Mouse (Mus musculus) embryo, embryonic 9.5 days (tissue): ENCODE data around the gene Slc38a9.

Experiments used
- DNase-seq: peaks from one replicate; pipeline ENCODE4 v3.0.0-alpha.2; 2017; ENCODE audit errors: extremely low spot score

Gene Slc38a9

DNA sequence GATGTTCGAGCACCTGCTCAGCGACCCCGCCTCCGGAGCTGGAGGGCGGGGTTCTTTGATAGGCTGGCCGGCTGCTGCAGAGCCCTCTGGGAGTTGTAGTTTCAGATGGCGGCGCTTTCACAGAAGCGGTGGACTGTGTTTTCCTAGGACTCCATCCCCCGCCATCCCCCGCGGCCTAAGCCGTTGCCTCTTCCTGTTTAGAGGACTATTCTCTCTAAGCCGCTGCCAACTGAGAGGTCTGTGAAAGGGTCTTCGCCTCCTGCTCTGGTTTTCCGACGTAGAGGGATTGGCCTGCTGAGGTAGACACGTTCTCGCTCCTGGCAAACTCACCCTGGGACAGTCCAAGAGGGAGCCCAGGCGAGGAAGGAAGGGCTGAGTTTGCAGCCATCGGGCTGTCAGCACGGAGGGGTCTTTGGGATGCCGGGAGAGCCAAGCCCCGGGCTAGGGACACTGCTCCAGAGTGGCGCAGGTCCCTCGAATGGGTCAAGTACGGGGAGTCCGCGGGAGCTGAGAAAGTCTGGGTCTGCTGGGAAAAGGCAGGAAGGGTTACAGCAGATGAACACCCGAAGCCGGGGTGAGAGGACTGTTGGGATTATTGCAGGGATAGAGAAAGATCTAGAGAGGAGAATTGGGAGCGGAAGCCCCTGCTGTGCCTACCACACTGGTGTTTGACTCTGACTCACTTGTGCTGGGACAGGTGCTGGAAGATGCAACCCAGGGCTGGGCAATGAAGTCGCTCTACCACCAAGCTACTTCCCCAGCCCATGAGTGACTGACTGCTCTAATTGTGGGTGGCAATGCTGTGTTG lies at the start of gene Slc38a9:
Gene Slc38a9 (plus strand): TSS at position 178 of the 808 bp plus-strand sequence.
- peak; percentile 90 for DNase-seq

DNA sequence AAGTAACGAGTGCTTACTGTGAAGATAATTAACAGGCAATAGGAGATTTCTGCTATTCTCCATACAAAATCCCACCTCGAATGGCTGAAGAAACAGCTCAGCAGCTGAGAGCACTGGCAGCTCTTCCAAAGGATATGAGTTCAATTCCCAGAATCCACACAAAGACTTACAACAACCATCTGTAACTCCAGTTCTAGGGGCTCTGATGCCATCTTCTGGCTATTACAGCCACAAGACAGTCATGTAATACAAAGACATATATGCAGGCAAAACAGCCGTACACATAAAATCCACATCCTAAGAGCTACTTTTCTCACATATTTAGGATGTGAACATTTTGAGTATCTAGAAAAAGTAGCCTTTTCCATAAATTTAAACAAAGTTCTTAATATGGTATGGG lies 39.0 kb upstream of the Slc38a9 start:
- no peak for DNase-seq

DNA sequence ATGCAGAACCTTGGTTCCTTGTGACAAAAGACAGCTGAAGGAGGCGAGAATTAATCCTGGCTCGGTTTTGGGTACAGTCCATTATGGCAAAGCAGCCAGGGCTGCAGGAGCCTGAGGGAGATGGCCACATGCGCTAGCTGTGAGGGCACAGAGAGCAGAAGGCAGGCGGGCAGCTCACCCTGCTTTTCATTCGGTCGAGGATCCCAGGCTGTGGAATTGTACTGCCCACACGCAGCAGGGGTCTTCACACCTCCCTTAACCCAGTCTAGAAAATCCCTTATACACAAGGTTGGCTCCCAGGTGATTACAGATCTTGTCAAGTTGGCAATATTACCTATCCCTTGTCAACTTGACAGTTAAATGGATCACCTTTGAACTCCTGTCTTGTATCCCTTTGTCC lies 36.9 kb upstream of the Slc38a9 start:
- no peak for DNase-seq

DNA sequence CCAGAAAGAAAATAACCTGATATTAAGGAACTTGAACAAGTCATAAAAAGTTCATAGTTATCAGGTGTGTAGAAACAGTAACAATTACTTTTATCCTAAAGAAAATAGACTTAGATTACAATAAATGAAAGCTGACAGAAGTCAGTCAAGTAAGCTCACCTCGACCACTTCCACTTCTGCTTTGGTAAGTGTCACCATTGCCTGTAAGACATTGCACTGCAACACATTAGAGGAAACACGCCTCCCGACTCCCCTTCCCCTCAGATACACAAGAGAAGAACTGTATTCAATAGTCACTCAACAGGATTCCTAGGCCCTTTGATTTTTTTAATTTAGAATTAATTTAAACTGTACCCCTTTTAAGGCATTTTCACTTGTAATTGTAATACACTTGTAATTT lies 35.9 kb upstream of the Slc38a9 start:
- no peak for DNase-seq

DNA sequence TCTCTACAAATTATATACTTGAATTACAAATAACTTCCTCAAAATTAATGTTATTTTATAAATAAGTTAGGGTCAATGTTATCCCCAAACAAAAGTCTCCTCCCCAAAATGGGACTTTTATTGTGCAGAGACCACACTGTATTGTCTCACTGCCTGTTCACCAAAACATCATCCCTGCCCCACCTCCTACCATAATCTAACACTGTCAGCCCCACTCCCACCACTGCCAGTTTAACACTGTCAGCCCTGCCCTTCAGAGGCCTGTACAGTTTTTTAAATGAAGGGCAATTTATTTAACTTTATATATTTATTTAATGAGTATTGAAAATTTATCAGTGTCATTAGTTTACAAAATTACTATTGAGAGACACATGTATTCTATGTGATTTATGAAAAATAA lies 35.0 kb upstream of the Slc38a9 start:
- DNase-seq: no peak

DNA sequence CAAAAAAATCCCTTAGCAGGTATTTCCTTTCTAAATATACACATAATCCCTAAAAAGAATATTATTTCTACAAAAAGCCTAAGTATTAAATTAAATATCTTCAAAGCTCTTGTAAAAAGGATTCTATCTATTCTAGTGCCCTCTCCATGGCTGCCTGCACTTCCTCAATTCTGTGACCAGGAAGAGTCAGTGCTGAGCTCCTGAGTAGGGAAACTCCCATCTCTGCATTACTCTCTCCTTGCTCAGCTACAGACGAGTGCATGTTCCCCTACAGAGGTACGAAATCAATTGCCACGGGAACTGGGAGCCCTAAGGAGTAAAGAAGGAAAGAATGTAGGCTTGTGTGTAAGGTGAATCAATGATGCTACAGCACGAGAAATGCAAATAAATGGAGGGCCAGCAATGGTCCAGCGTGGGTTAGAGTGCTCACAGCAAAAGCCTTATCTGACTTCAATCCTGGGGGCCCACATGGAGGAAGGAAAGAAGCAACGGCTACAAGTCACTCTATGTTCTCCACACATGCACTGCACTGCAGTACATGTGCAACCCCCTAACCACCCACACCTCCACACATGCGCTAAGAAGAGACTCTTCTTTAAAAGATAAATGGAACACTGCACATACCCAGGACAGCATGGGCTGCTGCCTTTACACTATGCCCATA lies 25.2 kb upstream of the Slc38a9 start:
- no peak for DNase-seq

DNA sequence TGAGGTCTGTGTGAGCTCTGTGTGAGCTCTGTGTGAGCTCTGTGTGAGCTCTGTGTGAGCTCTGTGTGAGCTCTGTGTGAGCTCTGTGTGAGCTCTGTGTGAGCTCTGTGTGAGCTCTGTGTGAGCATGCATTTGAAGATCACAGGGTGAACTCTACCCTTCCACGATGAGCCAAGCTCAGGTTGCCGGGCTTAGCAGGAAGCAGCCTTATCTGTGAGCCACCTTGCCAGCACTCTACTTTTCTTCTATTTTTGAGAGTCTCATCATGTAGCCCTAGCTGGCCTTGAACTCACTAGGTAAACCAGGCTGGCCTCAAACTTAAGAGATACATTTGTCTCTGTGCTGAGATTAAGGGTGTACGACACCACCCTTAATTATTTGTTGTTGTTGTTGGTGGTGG lies 24.1 kb upstream of the Slc38a9 start:
- DNase-seq: no peak

DNA sequence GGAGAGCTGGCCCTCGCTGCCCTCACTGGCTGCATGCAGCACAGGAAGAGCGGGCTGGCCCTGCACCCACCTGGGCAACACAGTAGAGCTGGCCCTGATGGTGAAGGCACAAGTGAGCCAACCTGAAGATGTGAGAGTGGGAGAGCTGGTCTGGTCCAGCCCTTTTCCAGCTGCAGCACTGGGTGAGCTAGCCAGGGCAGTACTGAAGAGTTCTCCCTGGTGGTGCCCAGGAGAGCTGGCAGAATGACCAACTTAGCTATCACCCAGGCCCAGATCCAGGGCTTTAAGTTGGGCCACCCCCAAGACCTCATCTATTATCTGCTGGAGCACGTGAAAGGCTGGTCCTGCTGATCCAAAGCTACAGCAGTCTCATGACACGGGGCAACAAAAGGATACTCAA lies 21.4 kb upstream of the Slc38a9 start:
- DNase-seq: no peak

DNA sequence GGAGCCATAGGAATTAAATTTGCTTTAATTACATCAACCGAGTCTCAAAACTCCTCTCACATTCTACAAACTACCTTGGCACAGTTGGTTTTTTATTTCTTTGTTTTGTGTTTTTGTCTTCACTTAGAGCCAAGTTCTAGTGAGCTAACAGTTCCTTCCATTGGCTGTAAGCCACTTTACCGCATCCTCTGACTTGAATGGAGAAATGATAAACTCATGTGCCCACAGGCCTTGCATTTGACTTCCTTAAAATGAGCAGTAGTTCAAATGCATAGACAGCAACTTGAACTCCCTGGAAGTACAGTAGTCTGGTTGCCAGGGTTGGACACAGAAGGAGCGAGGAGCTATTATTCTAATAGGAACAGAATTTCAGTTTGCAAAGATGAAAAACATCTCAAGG lies 17.7 kb upstream of the Slc38a9 start:
- DNase-seq: no peak

DNA sequence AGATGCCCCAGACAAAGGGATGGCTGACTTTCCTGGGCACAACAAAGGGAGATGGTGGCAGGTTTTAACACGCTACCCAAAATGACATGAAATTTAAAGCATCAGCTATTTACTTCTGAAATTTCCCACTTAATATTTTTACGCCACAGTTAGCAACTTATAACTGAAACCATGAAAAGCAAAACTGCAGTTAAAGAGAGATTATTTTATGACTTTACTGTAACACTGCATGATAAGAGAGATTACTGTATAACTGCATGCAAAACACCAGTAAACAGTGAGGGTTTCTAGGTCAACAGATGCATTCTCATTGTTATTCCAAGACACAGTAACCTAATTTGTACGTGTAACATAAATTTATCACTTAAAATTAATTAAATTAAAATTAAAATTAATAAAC lies 15.6 kb upstream of the Slc38a9 start:
- DNase-seq: no peak

DNA sequence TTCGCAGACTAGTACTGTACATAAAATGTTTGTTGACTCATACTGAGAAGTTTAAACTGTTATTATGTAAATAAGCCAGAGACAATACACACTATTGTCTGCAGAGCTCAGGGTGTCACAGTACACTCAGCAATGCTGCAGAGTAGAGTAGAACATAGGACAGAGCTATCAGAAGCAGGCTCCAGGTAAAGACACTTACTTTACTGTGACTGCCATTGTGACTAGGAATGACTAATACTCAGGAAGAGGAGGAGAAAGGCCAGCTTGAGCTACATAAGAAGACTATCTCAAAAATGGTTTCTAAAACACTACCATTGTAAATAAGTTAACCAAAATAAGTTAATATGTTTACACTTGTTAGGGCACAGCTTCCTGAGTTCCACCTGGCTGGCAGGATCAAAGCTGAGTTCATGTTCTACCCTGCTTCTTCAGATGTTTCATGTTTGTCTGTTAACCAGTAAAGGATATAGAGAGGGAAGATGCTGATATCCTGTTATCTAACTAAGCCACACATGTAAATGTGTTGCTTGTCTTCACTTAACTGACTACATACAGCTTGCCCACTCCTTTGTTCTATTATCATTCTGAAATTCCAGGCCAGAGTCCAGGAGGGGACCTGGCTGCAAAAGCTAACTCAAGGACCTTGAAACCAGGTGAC lies 14.9 kb upstream of the Slc38a9 start:
- DNase-seq: no peak

DNA sequence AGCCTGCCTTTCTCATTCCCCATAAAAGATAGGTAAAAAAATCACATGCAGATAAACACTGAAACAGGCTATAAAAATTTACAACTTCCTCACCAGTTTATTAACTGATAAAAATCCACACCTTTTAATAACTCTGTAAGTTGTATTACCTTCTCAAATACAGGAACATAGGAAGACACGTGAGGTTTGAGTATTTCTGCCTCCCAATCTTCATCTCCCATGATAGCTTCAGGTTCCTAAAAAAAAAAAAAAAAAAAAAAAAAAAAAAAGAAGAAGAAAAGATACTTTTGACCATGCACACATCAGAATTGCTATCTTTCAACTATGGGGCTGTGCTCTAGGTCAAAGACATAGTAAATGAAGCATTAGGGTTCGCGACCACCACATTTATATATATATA lies 9.4 kb upstream of the Slc38a9 start:
- DNase-seq: no peak

DNA sequence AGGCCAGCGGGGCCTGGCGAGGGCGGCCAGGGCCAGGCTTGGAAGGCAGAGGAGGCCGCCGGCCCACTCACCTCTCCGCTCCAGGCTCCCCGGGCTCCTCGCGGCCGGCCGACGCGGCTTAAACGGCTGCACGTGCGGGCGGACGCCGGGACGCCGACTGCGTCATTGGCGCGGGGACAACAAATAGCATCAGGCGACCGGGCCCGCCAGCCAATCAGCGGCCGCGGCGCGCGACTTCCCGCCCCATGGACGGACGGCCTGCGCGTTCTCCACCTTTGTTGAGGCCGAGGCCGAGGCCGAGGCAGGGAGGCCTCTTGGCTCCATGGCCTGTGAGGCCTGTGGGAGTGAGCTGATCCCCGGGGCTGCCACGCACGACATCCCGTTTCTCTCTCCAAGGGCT lies 8.3 kb upstream of the Slc38a9 start, which contains the start of gene Ddx4:
Gene Ddx4 (minus strand): TSS at position 271 of the 400 bp plus-strand sequence.
- no peak for DNase-seq

DNA sequence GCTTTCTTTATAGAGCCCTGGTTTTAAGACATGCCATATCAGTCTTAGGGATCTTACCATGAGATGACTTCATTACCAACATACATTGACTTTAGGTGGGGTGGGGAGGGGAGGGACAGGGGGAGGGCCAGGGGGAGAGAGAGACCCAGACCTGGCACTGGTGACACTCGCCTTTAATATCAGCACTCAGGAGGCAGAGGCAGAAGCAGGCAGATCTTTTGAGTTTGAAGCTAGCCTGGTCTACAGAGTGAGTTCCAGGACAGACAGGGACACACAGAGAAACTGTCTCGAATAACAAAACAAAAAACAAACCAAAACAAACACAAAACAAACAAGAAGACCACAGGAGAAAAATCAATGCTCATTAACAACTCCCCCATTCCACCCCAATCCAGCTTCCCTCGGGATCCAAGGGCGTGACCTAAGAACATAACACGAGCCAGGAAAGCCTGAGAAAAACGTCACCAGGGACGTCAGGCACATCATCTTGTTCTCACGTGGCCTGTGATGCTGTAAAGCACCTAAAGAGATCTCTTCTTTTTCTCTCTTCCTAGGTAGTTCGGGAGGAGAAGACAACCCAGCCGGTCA lies 471 bp upstream of the Slc38a9 start:
- no peak for DNase-seq

DNA sequence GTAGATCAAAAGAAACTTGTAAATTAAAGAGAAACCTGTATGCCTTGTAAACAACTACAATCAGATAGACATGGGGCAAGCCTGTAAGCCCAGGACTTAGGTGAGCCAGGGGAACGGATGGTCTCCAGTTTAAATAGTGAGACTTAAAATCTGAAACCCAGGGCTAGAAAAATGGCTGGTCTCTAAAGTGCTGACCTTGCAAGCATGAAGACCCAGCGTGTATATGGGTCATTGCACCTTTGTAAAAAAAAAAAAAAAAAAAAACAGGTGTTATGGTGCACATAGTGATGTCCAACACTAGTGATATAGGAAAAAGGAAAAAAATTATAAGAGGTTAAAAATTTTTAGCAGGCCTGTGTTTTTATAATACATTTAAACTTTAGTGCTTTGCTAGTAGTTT lies 1.1 kb downstream of the Slc38a9 start:
- DNase-seq: no peak

DNA sequence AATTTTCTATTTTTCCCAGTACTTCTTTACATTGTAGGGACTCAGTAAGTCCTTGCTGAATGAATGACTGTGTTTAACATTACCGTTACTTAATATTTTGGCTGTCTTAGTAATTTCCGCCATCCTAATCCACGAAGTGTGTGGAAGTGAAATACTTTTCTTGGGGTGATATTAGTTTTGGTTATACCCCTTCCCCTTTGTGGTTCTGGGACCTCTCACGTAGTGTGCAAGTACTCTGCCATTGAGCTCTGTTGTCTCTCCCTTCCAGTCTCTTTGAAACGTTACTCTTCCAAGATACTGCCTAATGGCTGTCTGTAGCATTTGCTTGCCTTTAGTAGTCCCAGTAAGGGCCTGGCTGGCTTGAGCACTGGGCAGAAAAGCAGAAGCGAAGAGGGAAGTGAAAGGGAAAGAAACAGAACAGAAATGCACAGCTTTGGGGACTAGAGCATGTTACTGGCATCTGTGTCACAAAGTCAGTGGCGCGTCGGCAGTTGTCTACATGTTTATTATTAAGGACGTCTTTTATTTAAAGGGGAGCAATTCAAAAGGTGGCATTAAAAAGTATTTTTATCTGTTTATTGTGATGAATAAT lies 6.0 kb downstream of the Slc38a9 start:
- no peak for DNase-seq

DNA sequence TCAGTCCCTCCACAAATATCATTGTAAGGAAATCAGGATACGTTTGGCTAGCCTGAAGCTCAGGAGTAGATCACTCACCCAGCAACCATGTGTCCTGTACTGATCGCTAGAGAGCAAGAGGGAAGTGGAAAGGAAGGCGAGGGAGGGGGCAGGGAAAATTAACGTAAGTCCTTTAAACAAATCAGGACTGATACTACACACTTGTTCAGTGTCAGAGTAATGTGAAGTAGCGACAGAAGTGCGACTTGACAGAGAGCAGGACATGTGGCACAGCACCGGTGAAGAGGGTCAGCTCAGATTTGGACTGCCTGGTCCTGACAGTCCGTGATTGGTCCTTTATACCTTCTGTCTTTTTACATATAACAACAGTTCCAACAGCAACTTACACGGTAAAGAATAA lies 6.7 kb downstream of the Slc38a9 start:
- no peak for DNase-seq

DNA sequence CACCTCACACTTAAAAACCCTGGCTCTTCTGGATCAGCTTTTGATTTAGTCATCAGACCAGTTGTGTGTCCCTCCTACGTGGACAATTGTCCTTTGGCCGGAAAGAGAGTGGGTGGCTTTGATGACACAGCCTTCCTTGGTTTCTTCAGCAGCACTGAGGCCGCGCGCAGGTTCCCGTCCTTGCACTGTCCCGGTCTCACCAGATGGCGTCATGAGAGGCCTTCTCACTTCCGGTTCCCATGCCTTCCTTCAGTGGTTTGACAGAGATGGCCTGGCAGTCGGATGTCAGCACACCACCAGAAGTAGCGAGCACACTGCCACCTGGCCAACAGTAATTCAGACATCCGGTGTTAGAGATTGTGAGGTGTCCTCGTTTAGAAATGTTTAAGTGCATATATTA lies 11.2 kb downstream of the Slc38a9 start:
- DNase-seq: no peak

DNA sequence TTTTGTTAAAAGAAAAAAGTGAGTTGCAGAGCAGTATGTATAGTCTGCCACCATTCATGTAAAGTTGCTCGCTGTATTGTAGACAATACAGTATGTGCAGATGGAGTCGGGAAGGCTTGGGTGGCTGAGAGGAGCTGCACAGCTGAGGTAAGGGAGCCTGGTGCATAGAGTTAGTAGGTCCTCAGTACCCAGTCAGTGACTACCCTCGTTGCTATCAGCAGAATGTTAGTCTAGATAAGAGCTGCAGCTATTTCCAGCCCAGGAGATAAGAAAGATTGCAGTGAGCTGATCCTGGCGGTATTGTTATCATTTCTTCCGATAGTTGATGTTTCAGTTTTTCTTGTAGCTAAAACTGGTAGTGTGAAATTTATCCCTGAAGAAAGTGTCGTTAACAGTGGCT lies 12.2 kb downstream of the Slc38a9 start:
- DNase-seq: no peak

DNA sequence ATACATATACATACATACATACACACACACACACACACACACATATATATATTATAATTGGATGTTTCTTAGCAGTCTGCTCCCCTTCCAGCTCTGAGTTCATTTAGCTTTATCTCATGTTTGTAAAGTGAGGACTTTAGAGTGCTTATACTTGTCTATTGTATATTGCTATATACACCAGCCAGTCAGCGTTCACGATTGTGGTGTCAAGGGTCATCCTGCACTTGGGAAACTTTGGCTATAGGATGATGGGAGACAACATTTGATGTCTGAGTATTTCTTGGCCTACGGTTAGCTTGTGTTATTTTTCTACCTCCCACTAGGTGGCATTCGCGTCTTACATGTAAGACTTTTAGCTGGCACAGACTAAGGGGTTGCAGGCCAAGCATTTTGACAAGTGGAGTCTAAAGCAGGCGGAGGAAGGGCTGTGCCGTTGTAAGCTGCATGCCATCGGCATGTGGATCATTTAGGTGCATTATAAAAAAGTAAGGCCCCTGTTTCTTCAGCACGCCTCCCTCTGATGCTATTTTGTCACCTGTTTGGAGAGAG lies 13.4 kb downstream of the Slc38a9 start:
- peak; percentile 62 for DNase-seq

DNA sequence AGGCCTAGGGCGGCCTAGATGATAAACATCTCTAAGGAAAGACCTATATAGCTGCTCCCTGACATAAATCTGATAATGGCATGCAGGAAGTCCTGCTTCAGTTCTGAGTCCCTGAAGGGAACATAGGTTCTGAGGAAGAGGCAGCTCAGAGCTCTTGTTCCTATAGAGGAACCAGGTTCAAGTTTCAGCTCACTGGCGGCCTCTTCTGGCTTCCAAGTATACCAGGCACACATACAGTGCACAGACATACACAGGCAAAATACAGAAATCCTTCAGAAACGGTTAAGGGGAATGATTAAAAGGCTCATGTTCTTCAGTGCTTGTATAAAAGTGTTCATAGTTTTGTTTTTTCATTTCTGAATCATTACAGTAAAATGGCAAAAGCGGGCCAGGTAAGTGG lies 17.6 kb downstream of the Slc38a9 start:
- DNase-seq: no peak

DNA sequence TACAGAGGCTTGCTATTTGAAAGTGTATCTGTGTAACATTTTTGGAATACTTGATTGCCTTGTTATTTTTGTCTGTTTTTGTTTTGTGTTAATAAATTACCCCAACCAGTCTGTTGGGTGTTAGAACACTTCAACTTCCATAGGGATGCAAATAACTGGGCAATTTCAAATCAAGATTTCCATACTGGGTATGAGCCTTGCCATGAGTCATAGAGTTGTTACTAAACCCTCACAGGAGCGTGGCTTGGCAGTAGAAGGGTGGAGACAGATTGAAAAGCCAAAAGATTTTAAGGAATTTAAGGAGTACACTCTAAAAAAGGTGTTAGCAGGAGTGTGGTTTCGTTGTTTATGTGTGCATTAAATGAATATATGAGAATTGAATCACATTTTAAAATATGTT lies 22.8 kb downstream of the Slc38a9 start:
- no peak for DNase-seq
